Mouse (Mus musculus) right cerebral cortex, postnatal 4 days (tissue): ENCODE measurements around the gene Sufu.
A peak's percentile ranks its signal among the peaks of the same experiment; 100 is the strongest.

Experiments
- DNase-seq: peaks from one replicate; pipeline ENCODE4 v3.0.0-alpha.2; 2022

Gene Sufu

DNA sequence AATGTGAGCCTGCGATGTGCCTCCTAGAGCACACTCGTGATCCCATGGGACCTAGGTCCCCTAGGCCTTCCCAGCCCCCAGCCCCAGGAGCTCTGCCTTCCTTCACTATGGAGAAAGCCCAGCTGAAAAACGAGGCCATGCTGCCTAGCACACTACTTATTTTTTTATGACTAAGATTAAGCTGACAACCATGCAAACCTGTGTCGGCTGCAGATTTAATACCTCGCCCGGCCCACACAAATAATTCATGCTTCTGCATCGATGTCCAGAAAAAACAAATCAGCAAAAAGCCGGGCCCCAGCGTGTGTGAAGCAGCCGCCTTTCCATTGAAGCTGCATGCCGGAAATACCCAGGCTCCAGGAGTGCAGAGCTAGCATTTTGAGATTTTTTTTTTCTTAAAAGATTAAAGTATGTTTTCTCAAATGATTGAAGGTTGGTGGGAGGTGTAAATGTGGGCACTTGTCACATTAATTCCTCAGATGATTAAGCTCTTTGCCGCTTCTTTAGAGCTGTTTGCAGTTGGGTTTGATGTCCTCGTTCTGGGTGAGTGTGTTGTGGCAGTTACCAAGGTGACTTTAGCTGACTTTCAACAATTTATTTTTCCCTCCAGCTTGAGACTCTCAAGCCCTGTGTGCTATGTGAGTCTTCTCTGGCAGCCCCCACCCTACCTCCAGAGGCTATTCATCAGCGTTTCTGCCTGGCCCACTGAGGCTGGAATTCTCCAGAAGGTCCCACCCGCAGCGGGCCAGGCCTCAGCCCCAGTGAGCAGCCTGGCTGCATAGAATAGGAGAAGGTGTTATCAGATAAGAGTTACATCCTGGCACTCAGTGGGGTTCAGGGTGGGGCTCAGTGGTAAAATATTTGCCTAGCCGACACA, 73.9 kb downstream of the Sufu start:
- no peak for DNase-seq

DNA sequence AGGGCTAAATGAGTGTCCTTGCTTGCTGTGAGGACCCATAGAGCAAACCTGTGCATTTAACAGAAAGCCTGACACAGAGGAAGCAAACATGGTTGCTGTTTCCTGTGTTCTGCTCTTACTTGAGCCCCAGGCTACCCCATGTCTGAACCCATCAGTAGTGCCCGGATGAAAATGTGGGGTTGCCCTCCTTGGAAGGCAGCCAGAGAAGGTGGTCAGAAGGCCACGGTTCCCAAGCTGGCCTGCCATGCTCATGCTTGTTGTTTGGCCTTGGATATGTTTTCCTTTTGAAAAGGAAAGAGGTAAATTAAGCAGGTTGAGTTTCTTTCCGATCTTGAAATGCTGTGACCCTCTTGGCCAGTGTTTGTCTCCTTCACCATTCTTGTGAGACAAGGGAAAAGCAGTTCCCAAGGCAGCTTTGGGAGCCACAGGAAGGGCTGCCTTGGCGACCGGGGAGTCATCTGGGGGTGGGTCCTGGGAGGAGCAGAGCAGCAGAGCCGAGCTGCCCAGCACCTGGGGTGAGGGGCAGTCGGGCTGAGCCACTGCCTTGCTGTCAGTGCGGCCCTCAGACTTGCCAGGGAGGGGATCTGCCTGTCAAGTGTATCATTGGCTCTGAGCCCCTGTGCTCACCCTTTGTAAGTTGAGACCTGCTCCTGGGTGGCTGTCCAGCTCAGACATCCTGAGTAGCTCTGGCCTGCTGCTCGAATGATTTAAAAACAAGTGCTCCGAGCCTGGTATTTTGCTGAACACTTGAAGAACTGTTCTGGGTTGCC, 74.8 kb downstream of the Sufu start:
- no peak for DNase-seq

DNA sequence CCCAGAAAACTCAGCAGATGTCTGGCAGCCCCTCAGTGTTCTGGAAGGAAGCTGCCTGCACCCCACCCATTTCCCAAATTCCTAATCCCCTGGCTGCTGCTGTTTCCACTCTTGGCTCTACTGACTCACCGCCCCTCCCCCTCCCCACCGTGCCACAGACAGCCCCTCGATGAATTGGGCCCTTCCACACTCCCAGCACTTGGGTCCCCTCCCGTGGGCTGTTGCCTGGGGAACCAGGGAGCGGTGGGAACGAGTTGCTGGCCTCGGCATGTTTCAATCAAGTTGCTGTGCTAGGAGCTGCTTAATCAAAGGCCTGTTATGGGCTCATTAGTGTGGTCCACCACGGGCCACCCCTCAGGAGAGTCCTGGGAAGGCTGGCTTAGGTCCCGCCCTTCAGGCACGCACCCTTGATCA, 80.7 kb downstream of the Sufu start:
- peak; percentile 51 for DNase-seq

DNA sequence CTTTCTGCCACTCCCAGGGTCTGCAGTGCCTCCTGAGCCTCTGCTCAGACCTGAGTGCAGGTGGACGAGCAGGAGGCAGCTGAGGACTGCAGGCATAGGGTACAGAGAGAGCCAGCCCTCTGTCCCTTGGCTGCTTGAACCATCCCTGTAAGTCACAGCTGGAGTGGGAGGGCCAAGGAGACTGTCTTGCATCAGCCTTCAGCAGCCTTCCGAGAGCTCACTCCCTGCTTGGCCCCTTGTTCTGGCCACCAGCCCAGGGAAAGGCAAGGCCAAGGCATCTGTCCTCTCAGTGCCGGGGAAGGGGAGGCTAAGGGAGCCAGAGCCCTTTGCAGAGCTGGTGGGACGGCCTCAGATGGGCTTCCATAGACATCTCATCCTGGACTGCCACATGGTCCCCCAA, 81.5 kb downstream of the Sufu start:
- DNase-seq: no peak

DNA sequence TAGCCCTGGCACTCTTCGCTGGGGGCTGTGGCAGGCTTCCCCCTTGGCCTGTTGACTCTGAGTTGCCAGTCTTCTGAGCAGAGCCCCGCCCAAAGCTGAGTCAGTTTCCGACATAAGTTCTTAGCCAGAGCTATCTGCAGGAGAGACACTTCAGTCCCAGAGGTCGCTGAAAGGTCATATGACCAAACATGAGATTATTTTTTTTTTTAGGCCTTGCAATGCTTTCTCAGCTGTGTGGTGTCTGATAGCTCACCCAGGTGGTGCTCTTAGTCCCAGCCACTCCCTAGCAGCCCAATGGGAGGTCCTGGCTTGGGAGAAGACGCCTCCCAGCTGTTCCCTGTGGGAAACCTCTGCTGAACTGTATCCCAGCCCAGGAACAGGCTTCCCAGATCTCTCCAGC, 82.1 kb downstream of the Sufu start:
- no peak for DNase-seq

DNA sequence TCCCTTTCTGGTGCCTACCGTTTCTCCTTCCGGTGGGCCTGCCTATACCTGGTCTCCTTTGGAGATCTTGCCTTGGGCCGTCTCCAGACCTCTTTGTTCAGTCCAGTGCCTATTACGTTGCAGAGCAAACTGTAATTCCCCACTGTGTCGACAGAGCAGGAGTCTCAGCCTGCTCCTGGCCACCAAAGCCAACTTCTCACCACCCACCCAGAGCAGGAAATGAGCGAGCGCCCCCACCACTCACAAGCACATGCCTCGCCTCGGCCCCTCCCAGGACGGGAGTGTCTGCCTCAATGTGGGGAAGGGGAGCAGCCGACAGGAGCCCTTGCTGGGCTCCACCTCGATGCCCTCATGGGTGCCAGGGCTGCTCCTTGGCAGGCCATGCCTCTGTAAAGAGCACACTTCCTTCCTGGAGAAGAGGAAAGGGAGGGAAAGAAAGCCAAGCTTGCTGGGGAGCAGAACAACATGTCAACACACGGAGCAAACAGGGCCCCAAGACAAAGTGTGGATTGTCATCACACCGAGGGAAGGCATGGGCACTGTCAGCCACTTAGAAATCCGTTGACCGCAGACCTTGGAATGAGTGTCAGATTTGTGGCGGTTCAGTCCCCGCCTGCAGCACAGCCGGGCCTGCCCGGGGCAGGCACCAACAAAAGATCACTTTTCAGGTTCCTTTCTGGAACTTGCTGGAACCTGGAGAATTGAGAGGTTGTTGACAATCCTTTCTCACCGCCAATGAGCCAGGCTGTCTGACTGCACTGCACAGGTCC, 82.8 kb downstream of the Sufu start:
- DNase-seq: no peak

DNA sequence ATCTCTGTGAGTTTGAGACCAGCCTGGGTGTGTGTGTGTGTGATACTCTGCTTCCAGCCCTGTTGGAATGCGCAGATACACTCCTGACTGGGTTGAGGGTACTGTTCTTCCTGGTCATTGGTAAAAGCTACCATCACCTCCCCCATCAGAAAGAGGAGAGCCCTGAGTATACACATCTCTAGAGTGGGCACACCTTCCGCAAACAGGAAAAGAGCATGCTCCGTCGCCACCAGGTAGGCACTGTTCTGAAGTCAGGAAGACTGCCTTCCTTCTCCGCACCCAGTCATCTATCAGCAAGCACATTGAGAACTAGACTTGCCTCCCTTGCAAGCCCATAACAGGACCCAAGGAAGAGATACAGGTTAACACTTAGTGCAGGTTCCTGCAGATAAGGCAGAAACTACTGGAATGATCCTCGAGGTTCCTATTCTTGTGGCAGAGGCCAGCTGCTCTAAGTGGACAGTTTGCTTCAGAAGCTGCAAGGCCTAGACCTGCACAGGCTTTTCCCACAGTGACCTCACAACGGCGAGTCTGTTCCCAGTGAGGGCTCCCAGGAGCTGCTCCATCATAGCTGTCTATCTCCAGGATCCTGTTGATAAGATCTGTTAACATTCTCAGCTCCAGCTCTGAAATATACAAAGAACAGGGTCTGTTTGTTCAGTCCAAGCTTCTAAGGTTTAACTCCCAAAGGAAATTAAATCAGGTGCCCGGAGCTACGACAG, 84.1 kb downstream of the Sufu start:
- DNase-seq: no peak

DNA sequence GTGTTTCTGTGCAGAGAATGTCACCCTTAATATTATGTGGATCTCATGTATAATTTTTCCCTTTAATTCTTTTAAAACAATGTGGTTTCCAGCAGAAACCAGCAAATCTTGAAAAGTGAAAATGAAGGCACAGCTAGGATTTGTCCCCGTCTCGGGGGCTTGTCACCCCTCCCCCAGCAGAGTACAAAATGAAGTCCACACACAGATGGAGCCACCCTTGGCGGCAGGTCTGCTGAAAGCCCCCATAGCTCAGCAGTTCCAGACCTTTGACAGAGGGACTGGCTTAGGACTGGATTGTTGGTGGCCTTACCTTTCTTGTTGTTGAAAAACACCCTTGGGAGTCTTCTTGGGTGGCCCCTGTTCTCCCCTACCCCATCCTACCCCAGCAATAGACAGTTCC, 84.7 kb downstream of the Sufu start:
- no peak for DNase-seq

- no peak for DNase-seq
Observed at GRCm38 (mm10) chr19:46481756-46482155, 85.1 kb downstream of the Sufu start.

DNA sequence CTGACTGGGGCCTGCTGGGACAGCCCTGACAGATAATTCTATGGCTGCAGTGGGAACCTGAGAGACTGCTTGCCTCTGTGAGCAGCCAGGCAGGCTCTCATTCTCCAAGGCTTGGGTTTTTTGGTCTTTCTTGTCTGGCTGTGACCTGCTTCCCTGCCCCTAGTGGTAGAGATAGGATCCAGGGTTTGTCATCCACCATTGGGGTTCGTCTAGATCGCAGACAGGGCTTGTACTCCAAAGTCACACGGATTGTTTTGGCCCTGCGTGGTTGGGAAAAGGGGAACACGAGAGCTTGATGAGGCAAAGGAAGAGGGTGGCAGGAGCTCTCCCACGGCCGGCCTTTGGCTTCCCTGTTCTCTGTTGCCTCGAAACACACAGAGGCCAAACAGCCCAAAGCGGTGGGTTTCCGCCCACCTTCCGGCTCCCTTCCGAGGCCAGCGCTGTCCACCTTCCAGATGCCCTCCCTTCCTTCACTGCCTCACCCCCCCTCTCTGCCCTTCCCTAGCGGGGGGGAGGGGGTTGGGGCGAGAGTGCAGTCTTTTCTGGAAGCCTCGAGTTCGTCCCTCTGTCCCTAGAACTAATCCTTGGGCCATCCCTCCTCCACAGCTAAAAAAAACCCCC, 86.3 kb downstream of the Sufu start:
- DNase-seq: no peak

- DNase-seq: no peak
Observed at GRCm38 (mm10) chr19:46483701-46484328, 87.1 kb downstream of the Sufu start.

DNA sequence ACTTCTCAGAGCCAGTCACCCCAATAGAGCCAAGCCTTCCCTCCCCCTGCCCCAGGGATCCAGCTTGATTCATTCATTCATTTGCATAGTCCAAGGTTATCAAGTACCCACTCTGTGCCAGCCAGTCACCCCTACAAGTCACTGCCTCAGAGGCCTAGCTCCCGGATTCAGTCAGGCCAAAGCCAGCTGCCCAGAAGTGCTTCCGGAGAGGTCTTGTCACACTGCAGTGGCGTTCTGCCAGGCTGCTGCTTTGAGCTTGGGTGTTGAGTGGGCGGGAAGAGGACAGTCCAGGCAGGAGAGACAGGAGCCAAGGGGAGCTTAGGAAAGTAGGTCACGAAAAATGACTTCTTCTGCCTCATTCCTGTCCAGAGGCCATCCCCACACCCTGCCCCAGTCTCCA, 87.8 kb downstream of the Sufu start:
- no peak for DNase-seq

- no peak for DNase-seq
Observed at GRCm38 (mm10) chr19:46485847-46486246, 89.2 kb downstream of the Sufu start.

- no peak for DNase-seq
Observed at GRCm38 (mm10) chr19:46486709-46487108, 90.0 kb downstream of the Sufu start.

DNA sequence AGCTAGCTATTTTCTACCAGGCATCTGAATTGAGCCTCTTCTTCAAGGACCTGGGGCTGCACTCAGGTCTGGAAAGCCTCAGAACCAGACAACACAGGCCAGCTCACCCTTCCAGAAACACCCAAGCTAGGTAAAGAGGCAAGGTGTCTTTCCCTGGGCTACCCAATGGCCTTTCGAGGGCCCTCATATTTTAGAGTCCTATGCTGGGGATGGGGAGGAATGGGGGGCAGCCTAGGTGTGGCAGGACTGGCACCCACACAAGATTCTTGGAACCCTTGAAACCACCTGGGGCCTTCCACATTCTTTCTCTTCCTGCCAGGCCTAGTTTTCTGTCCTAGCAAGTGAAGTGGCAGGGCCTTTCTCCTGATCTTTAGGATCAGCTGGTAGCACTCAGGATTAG, 92.8 kb downstream of the Sufu start:
- DNase-seq: no peak

GRCm38 (mm10) chr19:46490634-46491033, 93.9 kb downstream of the Sufu start:
- no peak for DNase-seq

DNA sequence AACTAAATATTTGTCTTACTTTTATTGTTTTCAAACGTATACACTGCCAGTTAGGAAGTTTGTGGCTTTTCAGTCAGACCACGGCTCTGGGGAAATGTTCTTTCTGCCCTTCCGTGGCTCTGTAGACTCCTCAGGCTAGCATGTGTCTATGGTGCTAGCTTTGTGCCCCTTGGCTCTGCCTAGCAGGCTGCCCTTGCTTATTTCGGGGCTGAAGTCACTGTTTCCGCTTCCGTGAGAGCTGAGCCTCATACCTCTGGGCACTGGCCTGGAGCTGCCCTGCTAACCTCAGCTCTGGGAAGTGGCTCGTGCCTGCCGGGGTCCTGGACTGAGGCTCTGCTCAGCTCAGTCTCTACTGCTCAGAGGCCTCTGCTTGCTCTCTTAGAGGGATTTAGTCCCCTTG, 98.4 kb downstream of the Sufu start:
- DNase-seq: no peak

GRCm38 (mm10) chr19:46497230-46497629, 100.5 kb downstream of the Sufu start:
- DNase-seq: no peak

DNA sequence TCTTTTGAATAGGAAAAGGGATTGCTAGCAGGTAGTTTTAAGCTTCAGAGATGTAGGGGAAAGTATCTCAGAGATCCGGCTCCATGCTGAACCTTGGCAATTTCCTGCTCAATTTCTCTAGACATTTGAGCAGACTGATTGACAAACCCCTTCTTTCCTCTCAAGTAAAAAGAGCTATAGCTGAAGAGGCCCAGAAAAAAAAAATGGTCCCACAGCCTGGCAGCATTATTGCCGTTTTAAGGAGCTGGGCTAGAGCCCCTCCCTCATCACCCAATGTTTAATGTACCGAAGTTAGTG, 102.8 kb downstream of the Sufu start:
- no peak for DNase-seq

DNA sequence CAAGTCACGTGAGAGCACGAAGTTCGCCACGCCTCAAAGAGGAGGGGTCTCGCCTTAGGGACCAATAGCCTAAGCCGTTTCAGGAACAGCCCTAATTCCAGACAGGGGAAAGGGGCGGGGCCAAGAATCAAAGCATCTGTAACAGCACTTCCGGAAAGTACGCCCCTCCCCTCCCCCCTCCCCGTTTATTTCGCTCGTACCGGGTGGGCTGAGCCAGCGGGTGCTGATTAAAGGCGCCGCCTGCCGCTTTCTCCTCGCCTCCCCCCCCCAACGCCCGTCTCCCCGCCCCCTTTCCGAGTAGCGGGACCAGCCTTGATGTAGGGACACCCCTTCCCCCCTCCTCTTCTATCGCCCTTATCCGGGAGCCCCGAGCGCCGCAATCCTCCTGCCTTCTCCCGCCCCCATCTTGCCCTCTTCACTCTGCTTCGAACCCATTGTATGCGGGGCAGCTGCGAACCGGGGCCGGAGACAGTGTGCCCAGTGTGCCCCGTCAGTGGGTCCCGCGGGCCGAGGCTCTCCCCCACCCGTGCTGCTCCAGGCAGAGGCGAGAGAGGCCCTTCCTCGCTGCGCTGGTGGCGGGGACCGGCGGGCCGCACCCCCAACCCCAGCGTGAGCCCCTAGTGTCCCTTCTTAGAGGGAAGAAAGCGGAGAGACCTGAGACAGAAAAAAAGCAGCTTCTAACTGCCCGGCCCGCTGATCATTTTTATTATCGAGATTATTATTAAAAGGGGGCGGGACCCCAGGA, 103.3 kb downstream of the Sufu start:
- peak; percentile 93 for DNase-seq
